Comparison of ENCODE assay signal across 8 mouse cellular contexts in the genomic region with DNA sequence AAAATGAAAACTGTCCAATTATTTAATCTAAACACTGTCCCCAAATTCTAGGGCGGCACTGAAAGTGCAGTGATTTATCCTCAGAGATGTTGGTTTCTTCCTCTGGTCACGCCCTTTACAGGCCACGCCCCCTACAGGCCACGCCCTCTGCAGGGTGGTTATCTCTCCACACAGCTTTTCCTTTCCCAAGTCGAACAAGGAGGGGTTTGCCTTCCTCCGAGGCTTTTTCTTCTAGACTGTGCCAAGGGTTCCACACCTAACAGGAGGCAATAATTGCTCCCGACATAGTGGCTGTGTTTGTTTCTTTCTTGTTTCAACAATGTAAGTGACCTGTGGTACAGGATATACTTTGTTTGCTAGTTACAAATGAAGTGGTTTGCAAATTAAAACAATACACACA. TPM values are rescaled to one million over a fixed set of nuclear protein-coding genes. Genes with fewer than 3 reads are reported as not detected.
A peak's percentile ranks its signal among the peaks of the same experiment; 100 is the strongest.
DNase-seq lines count a peak whose midpoint lies in the region; ATAC-seq and TF ChIP-seq lines count a peak whose summit lies in the region.

No protein-coding gene starts in this region.

- H3K79me2 ChIP-seq in heart, adult 2 months (replicated peaks; ENCODE audit: control insufficient read depth, insufficient read depth, low read length): peaks cover 4% of the 10 kb centered on the region

- intact Hi-C loops in heart, adult 2 months (cut with DNase I): loop anchor here (2.0 kb wide), 1 partner anchor 27 kb away; no protein-coding TSS in a partner anchor

- no peaks in the 10 kb centered on the region for H3K27me3 ChIP-seq in heart, adult 2 months (ENCODE audit: control insufficient read depth, insufficient read depth, low read length)
- H3K27me3 ChIP-seq in liver, postnatal 0 days (ENCODE audit: insufficient read depth, low read length): no peaks in the 10 kb centered on the region
- H3K27me3 ChIP-seq in stomach, postnatal 0 days (ENCODE audit: control insufficient read depth, insufficient read depth, low read length): no peaks in the 10 kb centered on the region
- H3K27me3 ChIP-seq in midbrain, embryonic 13.5 days: no peaks in the 10 kb centered on the region
- no peaks in the 10 kb centered on the region for H3K27me3 ChIP-seq in hindbrain, embryonic 10.5 days (ENCODE audit: insufficient read depth, poor library complexity, severe bottlenecking)

- H3K27ac ChIP-seq in heart, adult 2 months: peak overlapping the region; percentile 86
- H3K27ac ChIP-seq in liver, postnatal 0 days (ENCODE audit: low read depth): no peak overlapping the region
- no peak overlapping the region for H3K27ac ChIP-seq in stomach, postnatal 0 days (replicated peaks)
- H3K27ac ChIP-seq in midbrain, embryonic 13.5 days: no peak overlapping the region
- no peak overlapping the region for H3K27ac ChIP-seq in hindbrain, embryonic 10.5 days

- H3K4me1 ChIP-seq in heart, adult 2 months (ENCODE audit: control insufficient read depth, insufficient read depth, low read length): peaks cover 39% of the 10 kb centered on the region
- H3K4me1 ChIP-seq in liver, postnatal 0 days (ENCODE audit: insufficient read depth): no peaks in the 10 kb centered on the region; the same call in 1 of the 2 replicates
- no peaks in the 10 kb centered on the region for H3K4me1 ChIP-seq in stomach, postnatal 0 days (replicated peaks; ENCODE audit: control insufficient read depth, insufficient read depth)
- H3K4me1 ChIP-seq in midbrain, embryonic 13.5 days (replicated peaks): no peaks in the 10 kb centered on the region
- H3K4me1 ChIP-seq in hindbrain, embryonic 10.5 days (replicated peaks): no peaks in the 10 kb centered on the region; the same call in 1 of the 2 replicates

- H3K9ac ChIP-seq in heart, adult 2 months (ENCODE audit: low read depth, low read length): no peak overlapping the region
- no peak overlapping the region for H3K9ac ChIP-seq in liver, postnatal 0 days (replicated peaks)
- no peak overlapping the region for H3K9ac ChIP-seq in stomach, postnatal 0 days (ENCODE audit: low read length)
- no peak overlapping the region for H3K9ac ChIP-seq in midbrain, embryonic 13.5 days (replicated peaks)

- 0 out of 2 replicates have a peak, but pooled peaks have one; percentile 49 for ATAC-seq in liver, postnatal 0 days
- peak; percentile 75 for ATAC-seq in stomach, postnatal 0 days (ENCODE audit: low FRiP score, low TSS enrichment)
- no peak for ATAC-seq in midbrain, embryonic 13.5 days

- no peak overlapping the region for H3K4me2 ChIP-seq in liver, postnatal 0 days (ENCODE audit: low read depth, low read length)
- H3K4me2 ChIP-seq in stomach, postnatal 0 days (replicated peaks; ENCODE audit: low read depth): no peak overlapping the region
- no peak overlapping the region for H3K4me2 ChIP-seq in midbrain, embryonic 13.5 days (replicated peaks)

- peak; percentile 16; the same call in 1 of the 2 replicates for TF ChIP-seq CTCF in heart, adult 2 months (IDR thresholded peaks at IDR 0.05)
- TF ChIP-seq CTCF in liver, postnatal 0 days (IDR thresholded peaks at IDR 0.05; ENCODE audit: low read depth): no peak
- TF ChIP-seq CTCF in stomach, postnatal 0 days (IDR thresholded peaks at IDR 0.05; ENCODE audit: low read depth): no peak; the same call in 1 of the 2 replicates

- whole genome bisulfite sequencing in heart, adult 2 months: 16% methylated on average over 7 of the region's 7 CpGs
- WGBS in liver, postnatal 0 days (ENCODE audit: insufficient replicate concordance): 16% methylated on average over 7 of the region's 7 CpGs
- WGBS in stomach, postnatal 0 days: 19% methylated on average over 7 of the region's 7 CpGs
- 47% methylated on average over 7 of the region's 7 CpGs for WGBS in midbrain, embryonic 13.5 days
- WGBS in hindbrain, embryonic 10.5 days: 44% methylated on average over 7 of the region's 7 CpGs

- peak; percentile 45 for DNase-seq in thymus, postnatal 4 days
- DNase-seq in thymus, postnatal 25 days: no peak
- DNase-seq in heart, adult 2 months: peak; percentile 86
- DNase-seq in liver, postnatal 0 days: peak; percentile 65
- peak; percentile 83 for DNase-seq in stomach, postnatal 0 days (ENCODE audit: low spot score)
- no peak for DNase-seq in hindbrain, embryonic 10.5 days (ENCODE audit: low spot score)
- no peak for DNase-seq in ovary, postnatal 10 days (ENCODE audit: low spot score)

- TF ChIP-seq POLR2A in heart, adult 2 months (IDR thresholded peaks at IDR 0.05; ENCODE audit: insufficient read depth, low read depth, low read length): peak; percentile 69; the same call in 1 of the 2 replicates

- H3K4me3 ChIP-seq in heart, adult 2 months: no peak overlapping the region
- H3K4me3 ChIP-seq in liver, postnatal 0 days (ENCODE audit: low read depth, low read length): no peak overlapping the region
- H3K4me3 ChIP-seq in stomach, postnatal 0 days (ENCODE audit: low read depth, low read length): no peak overlapping the region
- H3K4me3 ChIP-seq in midbrain, embryonic 13.5 days (replicated peaks): no peak overlapping the region
- H3K4me3 ChIP-seq in hindbrain, embryonic 10.5 days: no peak overlapping the region

- peak; percentile 92 for TF ChIP-seq EP300 in heart, adult 2 months (IDR thresholded peaks at IDR 0.05; ENCODE audit: insufficient read depth, low read depth, low read length)
- TF ChIP-seq EP300 in liver, postnatal 0 days (IDR thresholded peaks at IDR 0.05; ENCODE audit: low read depth): no peak
- TF ChIP-seq EP300 in stomach, postnatal 0 days (optimal IDR thresholded peaks at IDR 0.05): no peak

- peaks cover 21% of the 10 kb centered on the region for H3K36me3 ChIP-seq in heart, adult 2 months (ENCODE audit: control insufficient read depth, insufficient read depth, low read length)
- no peaks in the 10 kb centered on the region for H3K36me3 ChIP-seq in liver, postnatal 0 days (replicated peaks; ENCODE audit: insufficient read depth, low read length)
- no peaks in the 10 kb centered on the region for H3K36me3 ChIP-seq in stomach, postnatal 0 days (ENCODE audit: control insufficient read depth, insufficient read depth, low read length)
- no peaks in the 10 kb centered on the region for H3K36me3 ChIP-seq in midbrain, embryonic 13.5 days
- H3K36me3 ChIP-seq in hindbrain, embryonic 10.5 days: no peaks in the 10 kb centered on the region

- no peaks in the 10 kb centered on the region for H3K9me3 ChIP-seq in liver, postnatal 0 days (ENCODE audit: low read length)
- no peaks in the 10 kb centered on the region for H3K9me3 ChIP-seq in stomach, postnatal 0 days (ENCODE audit: control insufficient read depth, low read length)
- no peaks in the 10 kb centered on the region for H3K9me3 ChIP-seq in midbrain, embryonic 13.5 days
- H3K9me3 ChIP-seq in hindbrain, embryonic 10.5 days: no peaks in the 10 kb centered on the region

RNA-seq across cellular contexts. Expression of a gene that starts 21.0 kb away (rescaled TPM):
- 100 to 1,000 TPM; 418 to 454 TPM for total RNA-seq in heart, adult 2 months (2021)
- 101 and 165 TPM in 2 replicates for polyA plus RNA-seq in heart, adult 2 months (2012; rRNA removed)
- polyA plus RNA-seq in liver, postnatal 0 days (2015; fragmentation: Nextera tagmentation; extraction: Ambion mirVana): 11.5 and 12.0 TPM in 2 replicates
- 61.8 and 62.0 TPM in 2 replicates for polyA plus RNA-seq in stomach, postnatal 0 days (2015; fragmentation: Nextera tagmentation; extraction: Ambion mirVana)
- 31.3 and 34.4 TPM in 2 replicates for polyA plus RNA-seq in midbrain, embryonic 13.5 days (2015; fragmentation: Nextera tagmentation; extraction: Ambion mirVana)
- polyA plus RNA-seq in hindbrain, embryonic 10.5 days (2016; fragmentation: Nextera tagmentation; extraction: Ambion mirVana): 16.1 and 17.7 TPM in 2 replicates

Comparison
In these comparisons a context has a peak if more than half of its experiments do, and no peak if none do; other contexts are left out.
1. DNase-seq: peak in thymus, postnatal 4 days (single experiment), heart, adult 2 months (2 of 2), liver, postnatal 0 days (single experiment) and stomach, postnatal 0 days (single experiment); none in thymus, postnatal 25 days (single experiment), hindbrain, embryonic 10.5 days (single experiment) and ovary, postnatal 10 days (single experiment).